Mouse (Mus musculus) forebrain, embryonic 13.5 days (tissue): ENCODE results near the gene Parvg. TPM values are rescaled to one million over a fixed set of nuclear protein-coding genes. Genes with fewer than 3 reads are reported as not detected.
"Not testable (repeated sequence)": the region's sequence is repeated elsewhere in the genome, so short reads cannot be mapped to it uniquely, and the experiment has no call there.

Source experiments
- ATAC-seq: fragments of 200-750 bp; cut with Nextera tagmentation; 2 replicates; pipeline ENCODE4 v1.8.0; 2017
- H3K27ac ChIP-seq: fragments of 300-500 bp; sonication (generic); 2 replicates; pipeline ENCODE4 v1.5.1; 2015; ENCODE audit warnings: inconsistent platforms, mild to moderate bottlenecking, moderate library complexity
- H3K27me3 ChIP-seq: fragments of 300-500 bp; sonication (generic); 2 replicates; pipeline ENCODE4 v1.6.1; 2015; ENCODE audit warnings: mild to moderate bottlenecking, inconsistent platforms
- H3K36me3 ChIP-seq: fragments of 300-500 bp; sonication (generic); 2 replicates; pipeline ENCODE4 v1.6.1; 2015; ENCODE audit warnings: mild to moderate bottlenecking, inconsistent platforms; ENCODE audit not compliant: poor library complexity, severe bottlenecking
- H3K4me1 ChIP-seq: fragments of 300-500 bp; sonication (generic); 2 replicates; pipeline ENCODE4 v1.6.1; 2015; ENCODE audit warnings: inconsistent platforms
- H3K4me2 ChIP-seq: fragments of 300-500 bp; sonication (generic); 2 replicates; pipeline ENCODE4 v1.6.1; 2015; ENCODE audit warnings: inconsistent platforms, mild to moderate bottlenecking, moderate library complexity
- H3K4me3 ChIP-seq: fragments of 300-500 bp; sonication (generic); 2 replicates; pipeline ENCODE4 v1.5.1; 2015; ENCODE audit warnings: mild to moderate bottlenecking, inconsistent platforms
- H3K9ac ChIP-seq: fragments of 300-500 bp; sonication (generic); 2 replicates; pipeline ENCODE4 v1.6.1; 2015; ENCODE audit warnings: mild to moderate bottlenecking, inconsistent platforms
- H3K9me3 ChIP-seq: fragments of 300-500 bp; sonication (generic); replicated peaks from 2 replicates; pipeline ENCODE4 v1.6.1; 2016; ENCODE audit warnings: inconsistent platforms
- WGBS: fragments of 180-500 bp; shearing (Covaris S2); methylation state at CpG from one replicate; pipeline ENCODE4 v1.1.7; 2015; 5-methylcytosine and 5-hydroxymethylcytosine counted together
- polyA plus RNA-seq: library from polyadenylated mRNA; unstranded; fragments of >200 nt; fragmentation: Nextera tagmentation; extraction: Ambion mirVana; gene quantifications from 2 replicates; pipeline ENCODE4 v1.2.1, GENCODE M21; 2015

Parvg gene
- 0.64 and 0.66 TPM in 2 replicates for polyA plus RNA-seq

DNA sequence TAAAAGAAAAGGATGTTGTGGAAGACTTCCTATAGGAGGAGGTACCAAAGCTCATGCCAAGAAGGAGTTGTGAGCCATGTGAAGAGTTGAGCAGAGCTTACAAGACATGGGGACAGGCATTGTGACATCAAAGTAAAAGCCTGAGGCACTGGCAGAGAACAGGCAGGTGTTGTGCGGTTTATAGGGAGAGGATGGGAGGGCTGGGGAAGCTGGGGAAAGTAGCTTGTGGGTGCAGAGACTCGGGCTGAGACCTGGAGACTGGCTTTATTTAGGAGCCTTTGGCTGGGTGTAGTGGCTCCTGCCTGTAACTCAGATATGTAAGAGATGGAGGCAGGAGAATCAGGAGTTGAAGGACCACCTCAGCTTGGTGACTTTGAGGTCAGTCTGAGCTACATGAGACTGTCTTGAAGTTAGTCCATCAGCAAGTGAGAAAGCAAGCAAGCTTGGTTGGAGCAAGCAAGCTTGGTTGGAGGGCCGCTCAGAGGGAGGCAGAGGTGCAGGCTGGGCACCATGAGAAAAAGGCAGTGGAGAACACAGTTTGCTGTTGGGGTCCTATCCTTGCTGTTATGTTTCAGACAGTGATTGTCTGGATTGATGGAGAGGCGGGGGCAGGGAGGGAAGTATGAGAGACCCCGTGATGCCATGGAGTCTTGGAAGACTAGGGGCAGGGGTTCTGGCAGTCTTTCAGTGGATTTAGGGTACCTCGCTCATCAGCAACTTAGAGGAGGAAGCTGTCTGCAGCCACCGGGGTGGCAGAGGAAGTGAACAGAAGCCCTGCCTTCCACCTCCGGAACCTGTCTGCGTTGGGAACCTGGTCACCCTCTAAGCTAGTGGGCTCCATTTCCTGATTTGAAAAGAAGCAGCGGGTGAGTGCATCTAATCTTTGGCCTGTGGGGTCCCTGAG lies at the start of gene Parvg:
Gene Parvg, plus strand, starts transcription at position 61 of the 904 bp plus-strand sequence.
- Histone ChIP-seq H3K4me1 (peaks cover 15% of the 10 kb centered on the region), H3K4me3 (no peak within 1 kb of the TSS), H3K9ac (no peak within 1 kb of the TSS), H3K4me2 (no peak within 1 kb of the TSS), H3K27ac (no peak within 1 kb of the TSS), H3K9me3 (no peaks in the 10 kb centered on the region), H3K36me3 (no peaks in the 10 kb centered on the region), H3K27me3 (no peaks in the 10 kb centered on the region)
- 81% methylated on average over 10 of the region's 10 CpGs for WGBS
- no peak for ATAC-seq

DNA sequence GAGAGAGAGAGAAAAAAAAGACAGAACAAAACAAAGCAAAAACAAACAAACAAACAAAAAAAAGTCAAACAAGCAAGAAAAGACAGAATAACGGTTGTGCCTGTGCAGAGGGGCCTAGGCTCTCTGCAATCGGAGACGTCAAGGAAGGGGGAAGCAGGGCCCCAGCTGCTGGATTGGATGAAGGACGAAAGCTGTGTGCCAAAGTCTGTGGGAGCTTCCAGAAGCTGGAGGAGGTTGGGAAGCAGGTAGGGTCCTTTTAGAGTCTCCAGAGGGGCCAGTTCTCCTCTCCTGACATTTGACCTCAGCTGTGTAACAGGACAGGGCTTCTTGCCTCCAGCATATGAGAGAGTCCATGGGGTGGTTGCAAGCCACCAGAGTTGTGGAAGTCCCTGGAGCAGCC lies 47.8 kb upstream of the Parvg start:
- H3K27me3 ChIP-seq: no peaks in the 10 kb centered on the region
- no peak overlapping the region for H3K4me2 ChIP-seq
- 86% methylated on average over 4 of the region's 4 CpGs for WGBS
- no peaks in the 10 kb centered on the region for H3K4me1 ChIP-seq
- peaks cover 4% of the 10 kb centered on the region; the same call in 1 of the 2 replicates for H3K9me3 ChIP-seq
- ATAC-seq: no peak
- H3K36me3 ChIP-seq: no peaks in the 10 kb centered on the region
- no peak overlapping the region for H3K4me3 ChIP-seq
- H3K27ac ChIP-seq: no peak overlapping the region
- no peak overlapping the region for H3K9ac ChIP-seq

DNA sequence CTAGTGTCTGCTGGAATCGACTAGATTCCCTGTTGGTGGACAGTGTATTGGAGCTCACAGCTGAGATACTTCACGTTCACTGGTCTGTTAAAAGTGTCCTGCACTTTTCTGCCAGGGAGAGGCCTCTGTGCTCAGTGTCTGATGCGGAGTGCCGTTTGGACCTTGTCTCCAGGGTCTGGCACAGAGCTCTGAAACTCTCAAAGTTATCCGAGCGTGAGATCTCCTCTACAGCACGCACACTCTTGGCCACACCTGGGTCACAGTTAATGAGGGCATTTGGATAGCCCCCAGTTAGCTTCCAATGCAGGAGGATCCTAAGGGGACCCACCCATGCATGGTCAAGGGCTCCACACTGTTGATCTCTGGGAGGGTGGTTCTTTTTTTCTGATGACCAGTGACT lies 45.7 kb upstream of the Parvg start:
- ATAC-seq: no peak
- no peak overlapping the region for H3K27ac ChIP-seq
- H3K27me3 ChIP-seq: no peaks in the 10 kb centered on the region
- H3K4me2 ChIP-seq: no peak overlapping the region
- peaks cover 4% of the 10 kb centered on the region; the same call in 1 of the 2 replicates for H3K9me3 ChIP-seq
- H3K4me1 ChIP-seq: no peaks in the 10 kb centered on the region
- WGBS: 84% methylated on average over 7 of the region's 7 CpGs
- H3K9ac ChIP-seq: no peak overlapping the region
- no peak overlapping the region for H3K4me3 ChIP-seq
- no peaks in the 10 kb centered on the region for H3K36me3 ChIP-seq

DNA sequence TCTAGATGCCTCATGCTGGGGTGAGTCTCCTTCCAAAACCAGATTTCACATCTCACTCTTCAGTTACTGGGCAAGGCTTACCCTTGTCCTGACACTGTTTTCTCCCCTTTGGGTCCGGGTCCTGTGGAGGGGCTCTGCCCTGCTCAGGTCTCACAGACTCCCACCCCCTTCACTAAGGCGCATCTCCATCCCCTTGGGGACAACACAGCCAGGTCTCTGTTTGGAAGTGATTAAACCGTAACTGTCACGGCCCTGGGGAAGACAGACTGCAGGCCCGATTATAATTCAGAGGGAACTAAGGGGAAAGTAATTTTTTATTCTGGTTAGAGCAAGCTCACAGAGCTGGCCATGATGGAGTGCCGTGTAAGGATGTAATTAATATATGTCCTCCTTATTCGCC lies 45.2 kb upstream of the Parvg start:
- Histone ChIP-seq H3K9me3 (peaks cover 4% of the 10 kb centered on the region; the same call in 1 of the 2 replicates), H3K27ac (no peak overlapping the region), H3K36me3 (no peaks in the 10 kb centered on the region), H3K4me3 (no peak overlapping the region), H3K9ac (no peak overlapping the region), H3K4me1 (no peaks in the 10 kb centered on the region), H3K4me2 (no peak overlapping the region), H3K27me3 (no peaks in the 10 kb centered on the region)
- WGBS: 81% methylated on average over 7 of the region's 7 CpGs
- ATAC-seq: no peak

DNA sequence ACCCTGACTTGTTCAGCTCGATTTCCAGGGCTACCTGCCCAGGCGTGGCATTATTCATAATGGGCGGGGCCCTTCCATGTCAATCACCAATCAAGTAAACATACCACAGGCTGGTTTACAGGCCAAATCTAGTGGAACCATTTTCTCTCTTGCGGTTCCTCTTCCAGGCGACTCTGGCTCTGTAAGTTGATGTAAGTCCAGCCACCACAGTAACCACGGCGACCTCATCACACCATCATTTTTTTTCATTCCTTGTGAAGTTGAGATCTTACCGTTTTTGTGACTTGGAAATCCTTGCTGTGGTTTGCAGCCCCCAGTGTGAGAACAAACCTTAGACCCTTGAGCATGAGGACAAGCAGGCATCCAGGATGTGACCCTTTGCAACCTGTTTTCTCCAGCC lies 43.5 kb upstream of the Parvg start:
- Histone ChIP-seq H3K27ac (no peak overlapping the region), H3K9ac (no peak overlapping the region), H3K4me2 (no peak overlapping the region), H3K27me3 (no peaks in the 10 kb centered on the region), H3K4me3 (no peak overlapping the region), H3K36me3 (no peaks in the 10 kb centered on the region), H3K9me3 (peaks cover 4% of the 10 kb centered on the region; the same call in 1 of the 2 replicates), H3K4me1 (no peaks in the 10 kb centered on the region)
- WGBS: 89% methylated on average over 8 of the region's 8 CpGs
- ATAC-seq: no peak

DNA sequence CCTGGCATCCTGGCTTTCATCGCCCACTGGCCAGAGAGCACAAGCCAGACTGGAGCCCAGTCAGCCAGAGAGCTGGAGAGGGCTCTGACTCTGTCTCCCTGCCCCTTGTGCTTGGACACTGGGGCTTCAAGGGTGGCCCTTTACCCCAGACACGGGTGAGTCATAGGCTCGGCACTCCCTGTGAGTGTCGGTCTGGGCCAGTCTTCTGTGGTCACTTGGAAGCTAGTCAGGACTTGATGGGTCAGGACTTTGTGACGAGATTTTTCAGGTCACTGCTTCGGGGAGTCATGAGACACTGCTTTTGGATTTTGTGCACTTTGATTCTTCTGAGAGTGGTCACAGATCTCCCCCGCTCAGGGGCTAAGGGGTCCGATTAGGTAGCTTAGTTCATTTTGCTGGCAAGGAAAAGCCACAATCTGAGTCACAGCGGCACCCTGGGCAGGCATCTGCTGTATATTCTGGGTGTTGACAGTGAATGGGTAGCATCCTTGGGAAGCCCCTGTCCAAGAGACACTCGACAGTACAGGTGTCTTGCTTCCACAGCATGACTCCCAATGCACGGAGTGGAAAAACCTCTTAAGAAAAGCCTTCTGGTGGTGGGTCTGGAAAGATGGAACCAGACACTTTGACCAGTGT lies 43.0 kb upstream of the Parvg start:
- no peak for ATAC-seq
- Histone ChIP-seq H3K9me3 (peaks cover under 1% of the 10 kb centered on the region; the same call in 1 of the 2 replicates), H3K9ac (no peak overlapping the region), H3K36me3 (no peaks in the 10 kb centered on the region), H3K27me3 (no peaks in the 10 kb centered on the region), H3K27ac (no peak overlapping the region), H3K4me1 (no peaks in the 10 kb centered on the region), H3K4me3 (no peak overlapping the region), H3K4me2 (no peak overlapping the region)
- WGBS: 84% methylated on average over 11 of the region's 11 CpGs

DNA sequence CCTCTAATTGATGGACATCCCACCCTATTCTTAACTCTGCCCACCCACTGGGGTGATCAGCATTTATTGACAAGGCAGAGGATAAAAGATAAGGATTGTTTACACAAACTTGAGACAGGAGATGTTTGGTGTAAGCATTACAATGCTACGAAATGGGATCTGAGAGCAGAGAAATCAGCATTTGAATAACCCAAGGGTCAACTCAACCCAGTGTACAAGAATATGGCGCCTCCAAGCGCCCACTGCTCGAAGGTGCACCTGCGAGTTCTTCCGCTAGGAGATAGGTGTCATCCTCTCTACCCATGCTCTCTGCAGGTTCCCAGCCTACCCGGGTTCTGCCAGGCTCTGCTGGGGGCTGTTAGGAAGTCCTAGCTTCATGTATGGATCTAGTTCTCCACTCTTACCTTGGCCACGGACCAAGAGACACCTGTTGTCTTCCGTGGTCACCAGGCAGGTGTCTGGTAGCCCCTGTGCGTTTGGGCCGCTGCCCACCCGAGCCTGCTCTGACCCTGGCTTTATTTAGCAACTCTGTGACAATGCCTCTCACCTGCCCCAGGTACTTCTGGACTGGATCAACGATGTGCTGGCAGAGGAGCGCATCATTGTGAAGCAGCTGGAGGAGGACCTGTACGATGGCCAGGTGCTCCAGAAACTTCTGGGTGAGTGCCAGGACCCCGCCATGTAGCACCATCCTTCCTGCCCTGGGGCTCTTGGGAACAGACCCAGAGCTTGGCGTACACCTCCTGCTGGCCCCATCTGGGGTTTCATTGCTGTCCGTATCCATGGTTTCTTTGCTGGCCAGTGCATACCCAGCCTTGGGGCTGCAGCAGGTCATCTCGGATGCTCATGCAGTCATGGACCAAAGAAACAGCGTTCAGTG lies 41.4 kb upstream of the Parvg start:
- H3K4me2 ChIP-seq: no peak overlapping the region
- no peak overlapping the region for H3K27ac ChIP-seq
- H3K4me1 ChIP-seq: no peaks in the 10 kb centered on the region
- ATAC-seq: no peak
- no peaks in the 10 kb centered on the region for H3K27me3 ChIP-seq
- no peaks in the 10 kb centered on the region; the same call in 1 of the 2 replicates for H3K9me3 ChIP-seq
- no peak overlapping the region for H3K9ac ChIP-seq
- 75% methylated on average over 20 of the region's 20 CpGs for WGBS
- H3K36me3 ChIP-seq: no peaks in the 10 kb centered on the region
- no peak overlapping the region for H3K4me3 ChIP-seq

DNA sequence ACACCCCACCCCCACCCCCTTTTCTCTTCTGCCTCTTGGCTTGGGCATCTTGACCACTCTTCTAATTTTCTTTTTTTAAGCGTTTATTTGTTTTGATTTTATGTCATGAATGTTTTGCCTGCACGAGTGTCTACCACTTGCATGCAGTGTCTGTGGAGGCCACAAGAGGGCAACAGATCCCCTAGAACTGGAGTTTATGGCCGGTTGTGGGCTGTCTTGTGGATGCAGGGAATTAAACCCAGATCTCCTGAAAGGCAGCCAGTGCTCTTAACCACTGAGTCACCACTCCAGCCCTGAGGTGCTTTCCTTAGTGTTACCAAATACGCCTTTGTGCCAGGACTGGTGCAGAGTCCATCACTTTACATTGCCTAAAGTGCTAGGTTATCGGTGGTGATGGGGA lies 39.8 kb upstream of the Parvg start:
- Histone ChIP-seq H3K27me3 (no peaks in the 10 kb centered on the region), H3K9ac (no peak overlapping the region), H3K4me2 (no peak overlapping the region), H3K36me3 (no peaks in the 10 kb centered on the region), H3K4me3 (no peak overlapping the region), H3K27ac (no peak overlapping the region), H3K4me1 (no peaks in the 10 kb centered on the region), H3K9me3 (no peaks in the 10 kb centered on the region; the same call in 1 of the 2 replicates)
- no peak for ATAC-seq
- 62% methylated on average over 5 of the region's 5 CpGs for WGBS

DNA sequence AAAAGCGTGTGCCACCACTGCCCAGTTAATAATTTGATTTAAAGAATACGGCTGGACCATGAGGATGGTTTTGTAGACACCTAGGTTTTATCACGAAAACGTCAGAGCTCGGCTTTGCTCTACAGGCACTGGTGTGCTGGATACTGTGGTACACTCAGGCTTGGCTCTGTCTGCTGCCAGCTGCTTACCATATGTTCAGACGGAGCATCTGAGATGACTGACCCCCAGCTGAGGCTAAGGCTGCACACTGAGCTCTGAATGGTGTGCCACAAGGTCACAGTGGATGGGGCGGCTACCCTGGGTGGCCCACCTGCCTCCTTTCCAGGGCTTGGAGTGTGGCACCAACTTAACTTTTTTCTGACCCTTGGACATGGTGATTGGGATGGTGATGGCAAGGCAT lies 38.4 kb upstream of the Parvg start:
- H3K27ac ChIP-seq: no peak overlapping the region
- no peak overlapping the region for H3K9ac ChIP-seq
- ATAC-seq: no peak
- no peaks in the 10 kb centered on the region for H3K9me3 ChIP-seq
- 82% methylated on average over 7 of the region's 7 CpGs for whole genome bisulfite sequencing
- no peaks in the 10 kb centered on the region for H3K36me3 ChIP-seq
- H3K4me2 ChIP-seq: no peak overlapping the region
- H3K4me3 ChIP-seq: no peak overlapping the region
- no peaks in the 10 kb centered on the region for H3K4me1 ChIP-seq
- no peaks in the 10 kb centered on the region for H3K27me3 ChIP-seq

DNA sequence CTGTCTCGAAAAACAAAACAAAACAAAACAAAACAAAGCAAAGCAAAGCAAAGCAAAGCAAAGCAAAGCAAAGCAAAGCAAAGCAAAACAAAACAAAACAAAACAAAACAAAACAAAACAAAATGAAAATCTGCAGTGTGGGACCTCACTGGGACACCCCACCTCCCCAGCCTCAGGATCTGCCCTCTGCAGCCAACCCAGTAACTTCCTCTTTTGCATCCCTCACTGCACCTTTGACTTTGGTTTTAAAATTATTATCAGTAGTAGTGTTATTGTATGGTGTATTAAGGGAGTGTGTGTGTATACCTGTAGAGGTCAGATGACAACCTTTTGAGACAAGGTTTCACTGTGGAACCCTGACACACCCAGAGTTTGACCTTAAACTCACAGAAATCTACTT lies 34.9 kb upstream of the Parvg start:
- H3K4me3 ChIP-seq, ATAC-seq, H3K27me3 ChIP-seq, H3K4me1 ChIP-seq, H3K9ac ChIP-seq, H3K27ac ChIP-seq, H3K36me3 ChIP-seq, H3K4me2 ChIP-seq, H3K9me3 ChIP-seq: not testable (repeated sequence)
- 80% methylated on average over 1 of the region's 1 CpGs for WGBS

DNA sequence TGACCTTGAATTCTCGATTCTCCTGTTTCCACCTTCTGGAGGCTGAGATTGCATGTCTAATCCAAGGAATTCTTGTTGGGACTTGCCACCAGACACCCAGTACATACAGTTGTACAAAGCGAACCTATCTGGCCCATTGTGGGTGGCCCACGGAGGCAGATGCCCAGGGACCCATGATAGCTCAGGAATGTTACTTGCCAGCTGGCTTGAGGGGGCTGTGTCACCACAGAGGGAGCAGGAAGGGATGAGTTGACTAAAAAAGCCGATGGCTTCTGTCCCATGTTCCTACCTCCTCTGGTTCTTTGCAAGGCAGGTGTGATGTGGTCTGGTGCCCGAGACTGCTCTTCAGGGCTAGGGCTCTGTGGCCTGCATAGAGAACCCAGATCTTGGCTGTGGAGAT lies 32.7 kb upstream of the Parvg start:
- Histone ChIP-seq H3K27me3 (no peaks in the 10 kb centered on the region), H3K9ac (no peak overlapping the region), H3K4me3 (no peak overlapping the region), H3K4me2 (no peak overlapping the region), H3K36me3 (no peaks in the 10 kb centered on the region), H3K9me3 (no peaks in the 10 kb centered on the region), H3K27ac (no peak overlapping the region), H3K4me1 (peaks cover 8% of the 10 kb centered on the region)
- 89% methylated on average over 5 of the region's 5 CpGs for WGBS
- no peak for ATAC-seq

DNA sequence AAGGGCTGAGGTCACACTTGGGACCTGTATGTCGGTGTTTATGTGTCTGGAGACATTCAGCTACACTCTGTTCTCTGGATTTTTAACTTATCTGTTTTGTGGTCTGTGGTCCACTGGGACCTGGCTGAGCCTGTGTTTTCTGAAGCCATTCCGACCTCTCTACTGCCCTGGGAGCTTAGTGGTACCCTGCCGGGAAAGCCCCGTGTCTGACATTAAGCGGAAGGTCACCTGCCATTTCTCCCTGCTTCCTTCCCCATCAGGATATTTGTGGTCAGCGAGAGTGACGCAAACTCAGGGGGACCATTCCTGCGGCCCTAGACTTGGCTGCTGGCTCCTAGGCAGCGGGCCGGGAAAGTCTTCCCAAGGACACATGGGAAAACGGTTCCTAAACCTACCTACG lies 30.2 kb upstream of the Parvg start:
- no peak overlapping the region for H3K9ac ChIP-seq
- H3K4me1 ChIP-seq: peaks cover 14% of the 10 kb centered on the region
- no peak overlapping the region for H3K4me3 ChIP-seq
- no peaks in the 10 kb centered on the region; the same call in 1 of the 2 replicates for H3K27me3 ChIP-seq
- H3K36me3 ChIP-seq: no peaks in the 10 kb centered on the region
- no peak overlapping the region for H3K4me2 ChIP-seq
- H3K27ac ChIP-seq: no peak overlapping the region
- no peak for ATAC-seq
- no peaks in the 10 kb centered on the region for H3K9me3 ChIP-seq
- 67% methylated on average over 12 of the region's 12 CpGs for WGBS
